Mouse (Mus musculus) liver, embryonic 12.5 days (tissue): ENCODE data around the gene Apba2. TPM values are rescaled to one million over a fixed set of nuclear protein-coding genes. Genes with fewer than 3 reads are reported as not detected.
A peak's percentile ranks its signal among the peaks of the same experiment; 100 is the strongest.

Experiments used
- ATAC-seq: fragments of 200-750 bp; cut with Nextera tagmentation; 2 replicates; pipeline ENCODE4 v1.8.0; 2017; ENCODE audit warnings: moderate number of reproducible peaks, mild to moderate bottlenecking, moderate library complexity
- H3K27ac ChIP-seq: fragments of 300-500 bp; sonication (generic); 2 replicates; pipeline ENCODE4 v1.5.1; 2016; ENCODE audit warnings: mild to moderate bottlenecking
- H3K27me3 ChIP-seq: fragments of 300-500 bp; sonication (generic); replicated peaks from 2 replicates; pipeline ENCODE4 v1.6.1; 2016; ENCODE audit warnings: mild to moderate bottlenecking, moderate library complexity
- H3K36me3 ChIP-seq: fragments of 300-500 bp; sonication (generic); 2 replicates; pipeline ENCODE4 v1.6.1; 2016; ENCODE audit warnings: mild to moderate bottlenecking, moderate library complexity
- H3K4me1 ChIP-seq: fragments of 300-500 bp; sonication (generic); 2 replicates; pipeline ENCODE4 v1.6.1; 2016
- H3K4me2 ChIP-seq: fragments of 300-500 bp; sonication (generic); 2 replicates; pipeline ENCODE4 v1.6.1; 2016; ENCODE audit warnings: mild to moderate bottlenecking, moderate library complexity
- H3K4me3 ChIP-seq: fragments of 300-500 bp; sonication (generic); 2 replicates; pipeline ENCODE4 v1.5.1; 2016; ENCODE audit warnings: mild to moderate bottlenecking, moderate library complexity
- H3K9ac ChIP-seq: fragments of 300-500 bp; sonication (generic); 2 replicates; pipeline ENCODE4 v1.6.1; 2016; ENCODE audit warnings: mild to moderate bottlenecking, moderate library complexity
- H3K9me3 ChIP-seq: fragments of 300-500 bp; sonication (generic); replicated peaks from 2 replicates; pipeline ENCODE4 v1.6.1; 2016; ENCODE audit warnings: mild to moderate bottlenecking, moderate library complexity
- WGBS: fragments of 180-500 bp; shearing (Covaris S2); methylation state at CpG from one replicate; pipeline ENCODE4 v1.1.7; 2016; ENCODE audit not compliant: insufficient replicate concordance; 5-methylcytosine and 5-hydroxymethylcytosine counted together
- polyA plus RNA-seq: library from polyadenylated mRNA; unstranded; fragments of >200 nt; fragmentation: Nextera tagmentation; extraction: Ambion mirVana; gene quantifications from 2 replicates; pipeline ENCODE4 v1.2.1, GENCODE M21; 2016

Apba2 gene
- polyA plus RNA-seq, 1 experiment from 2014 or later: 0.18 TPM

DNA sequence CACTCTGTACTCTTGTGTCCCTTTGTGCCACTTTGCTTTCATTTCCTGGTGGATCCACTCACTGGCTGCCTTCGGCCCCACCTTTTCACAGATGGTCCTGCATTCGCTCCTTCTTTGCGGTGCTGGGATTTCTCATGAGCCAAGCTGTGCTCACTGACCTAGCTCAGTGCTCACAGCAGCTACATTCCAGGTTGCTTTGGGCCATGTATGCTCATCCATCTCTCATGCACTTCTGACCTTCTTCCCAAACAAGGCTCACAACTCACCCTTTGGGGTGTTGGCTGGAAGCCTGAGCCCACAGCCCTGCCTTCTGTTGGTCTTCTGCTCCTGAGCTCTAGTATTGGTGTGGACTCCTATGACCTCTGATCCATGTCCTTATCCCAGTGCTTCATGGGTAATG lies 139.1 kb downstream of the Apba2 start:
- no peak for ATAC-seq
- H3K9me3 ChIP-seq: no peaks in the 10 kb centered on the region
- H3K9ac ChIP-seq: no peak overlapping the region
- no peak overlapping the region for H3K4me3 ChIP-seq
- H3K27ac ChIP-seq: no peak overlapping the region
- no peak overlapping the region for H3K4me2 ChIP-seq
- no peaks in the 10 kb centered on the region for H3K36me3 ChIP-seq
- WGBS: 68% methylated on average over 3 of the region's 3 CpGs
- H3K27me3 ChIP-seq: no peaks in the 10 kb centered on the region
- H3K4me1 ChIP-seq: no peaks in the 10 kb centered on the region

DNA sequence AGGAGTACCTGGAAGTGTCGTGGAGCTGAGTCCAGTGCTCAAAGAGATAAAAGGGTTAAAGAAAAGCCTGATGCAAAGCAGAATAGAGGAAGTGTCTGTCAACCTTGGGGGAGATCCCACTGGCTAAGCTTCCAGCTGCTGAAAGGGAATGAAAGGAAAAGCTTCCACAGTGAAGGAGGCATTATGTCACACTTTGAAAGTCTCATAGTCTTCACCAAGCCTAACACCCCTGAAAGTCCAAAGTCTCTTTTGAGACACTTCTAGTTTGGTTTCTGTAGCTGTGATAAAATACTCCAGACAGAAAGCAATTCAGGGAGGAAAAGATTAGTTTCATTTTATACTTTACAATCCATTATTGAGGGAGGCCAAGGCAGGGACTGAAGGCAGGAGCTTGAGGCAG lies 141.4 kb downstream of the Apba2 start:
- no peak overlapping the region for H3K4me2 ChIP-seq
- H3K36me3 ChIP-seq: no peaks in the 10 kb centered on the region
- no peaks in the 10 kb centered on the region for H3K9me3 ChIP-seq
- H3K27ac ChIP-seq: no peak overlapping the region
- ATAC-seq: no peak
- WGBS: 35% methylated on average over 1 of the region's 1 CpGs
- H3K4me1 ChIP-seq: no peaks in the 10 kb centered on the region
- H3K9ac ChIP-seq: no peak overlapping the region
- H3K27me3 ChIP-seq: no peaks in the 10 kb centered on the region
- H3K4me3 ChIP-seq: no peak overlapping the region

DNA sequence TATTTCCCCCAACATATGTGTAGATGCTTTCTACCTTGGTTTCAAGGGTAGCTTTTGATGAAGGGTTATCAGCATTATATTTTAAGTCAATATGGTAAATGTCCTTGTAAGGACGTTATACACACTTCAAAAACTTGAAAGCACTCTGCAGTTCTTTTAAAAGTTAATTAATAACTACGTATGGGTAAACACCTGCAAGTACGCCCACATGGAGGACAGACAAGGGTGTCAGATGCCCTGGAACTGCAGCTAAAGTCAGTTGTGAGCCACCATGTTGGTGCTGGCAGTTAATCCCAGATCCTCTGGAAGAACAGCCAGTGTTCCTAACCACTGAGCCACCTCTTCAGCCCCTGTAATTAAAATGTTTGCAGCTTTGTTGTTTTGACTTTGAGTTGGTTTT lies 144.0 kb downstream of the Apba2 start:
- H3K9me3 ChIP-seq: 0 out of 2 replicates have a peak, but pooled peaks cover 3% of the 10 kb centered on the region
- no peak overlapping the region for H3K4me2 ChIP-seq
- WGBS: 57% methylated on average over 3 of the region's 3 CpGs
- no peak for ATAC-seq
- H3K4me1 ChIP-seq: no peaks in the 10 kb centered on the region
- H3K27me3 ChIP-seq: no peaks in the 10 kb centered on the region
- no peak overlapping the region for H3K27ac ChIP-seq
- no peak overlapping the region for H3K4me3 ChIP-seq
- no peak overlapping the region for H3K9ac ChIP-seq
- H3K36me3 ChIP-seq: no peaks in the 10 kb centered on the region

GRCm38 (mm10) chr7:64646046-64646445 lies 144.5 kb downstream of the Apba2 start:
- H3K4me2 ChIP-seq: no peak overlapping the region
- no peaks in the 10 kb centered on the region for H3K27me3 ChIP-seq
- WGBS: 69% methylated on average over 6 of the region's 6 CpGs
- H3K9ac ChIP-seq: no peak overlapping the region
- H3K9me3 ChIP-seq: 0 out of 2 replicates have a peak, but pooled peaks cover 3% of the 10 kb centered on the region
- H3K4me3 ChIP-seq: no peak overlapping the region
- no peak for ATAC-seq
- no peak overlapping the region for H3K27ac ChIP-seq
- no peaks in the 10 kb centered on the region for H3K4me1 ChIP-seq
- H3K36me3 ChIP-seq: no peaks in the 10 kb centered on the region

DNA sequence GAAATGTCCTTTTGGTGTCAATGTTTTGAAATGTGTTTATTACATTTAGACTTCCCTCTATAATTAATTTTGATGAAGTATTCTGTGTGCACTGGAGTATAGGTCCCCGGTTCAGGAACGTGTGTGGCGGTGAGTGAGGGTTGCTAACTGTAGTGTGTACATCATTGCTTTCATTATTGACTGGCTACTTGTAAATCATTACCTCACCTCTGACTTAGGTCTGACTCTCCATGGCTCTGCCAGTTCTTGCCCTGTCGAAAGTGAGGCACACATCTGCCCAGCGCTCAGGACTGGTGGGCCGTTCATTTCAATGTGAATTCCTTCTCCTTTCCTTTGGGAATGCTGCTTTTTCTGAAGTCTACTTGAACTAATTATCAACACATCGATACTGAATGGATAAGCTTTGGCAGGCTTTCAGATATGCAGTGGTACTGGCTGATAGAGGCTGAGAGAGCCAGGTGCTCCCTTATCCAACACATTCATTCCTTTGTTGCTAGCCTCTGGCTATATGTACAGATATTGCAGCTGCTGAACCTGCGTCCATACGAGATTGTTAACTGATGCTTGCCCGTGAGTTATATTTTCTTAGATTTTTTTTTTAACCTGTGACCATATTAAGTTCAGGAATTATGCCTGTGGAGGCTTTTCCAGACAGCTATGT lies 147.6 kb downstream of the Apba2 start:
- H3K4me1 ChIP-seq: no peaks in the 10 kb centered on the region
- no peaks in the 10 kb centered on the region for H3K27me3 ChIP-seq
- no peak overlapping the region for H3K27ac ChIP-seq
- peak; percentile 63; the same call in 1 of the 2 replicates for ATAC-seq
- 0 out of 2 replicates have a peak, but pooled peaks cover 3% of the 10 kb centered on the region for H3K9me3 ChIP-seq
- H3K4me3 ChIP-seq: no peak overlapping the region
- no peak overlapping the region for H3K4me2 ChIP-seq
- no peaks in the 10 kb centered on the region for H3K36me3 ChIP-seq
- no peak overlapping the region for H3K9ac ChIP-seq
- WGBS: 69% methylated on average over 10 of the region's 10 CpGs

- Histone ChIP-seq H3K27me3 (no peaks in the 10 kb centered on the region), H3K4me3 (no peak overlapping the region), H3K9me3 (0 out of 2 replicates have a peak, but pooled peaks cover 3% of the 10 kb centered on the region), H3K9ac (no peak overlapping the region), H3K4me1 (no peaks in the 10 kb centered on the region), H3K4me2 (no peak overlapping the region), H3K36me3 (no peaks in the 10 kb centered on the region), H3K27ac (no peak overlapping the region)
- no peak for ATAC-seq
- 53% methylated on average over 3 of the region's 3 CpGs for WGBS
These were observed 150.5 kb downstream of the Apba2 start for GRCm38 (mm10) chr7:64651963-64652362.

- no peak overlapping the region for H3K4me3 ChIP-seq
- no peaks in the 10 kb centered on the region for H3K27me3 ChIP-seq
- no peaks in the 10 kb centered on the region for H3K36me3 ChIP-seq
- no peak overlapping the region for H3K27ac ChIP-seq
- no peak for ATAC-seq
- H3K9me3 ChIP-seq: no peaks in the 10 kb centered on the region
- no peak overlapping the region for H3K9ac ChIP-seq
- no peak overlapping the region for H3K4me2 ChIP-seq
- no peaks in the 10 kb centered on the region for H3K4me1 ChIP-seq
- WGBS: 38% methylated on average over 7 of the region's 7 CpGs
These were observed 155.3 kb downstream of the Apba2 start for GRCm38 (mm10) chr7:64656787-64657186.

GRCm38 (mm10) chr7:64658914-64659313 lies 157.4 kb downstream of the Apba2 start:
- no peak overlapping the region for H3K9ac ChIP-seq
- H3K4me3 ChIP-seq: no peak overlapping the region
- H3K27ac ChIP-seq: no peak overlapping the region
- H3K27me3 ChIP-seq: no peaks in the 10 kb centered on the region
- 70% methylated on average over 4 of the region's 4 CpGs for WGBS
- H3K4me2 ChIP-seq: no peak overlapping the region
- H3K9me3 ChIP-seq: no peaks in the 10 kb centered on the region
- ATAC-seq: no peak
- H3K4me1 ChIP-seq: no peaks in the 10 kb centered on the region
- no peaks in the 10 kb centered on the region for H3K36me3 ChIP-seq

GRCm38 (mm10) chr7:64659328-64659727 lies 157.8 kb downstream of the Apba2 start:
- H3K36me3 ChIP-seq: no peaks in the 10 kb centered on the region
- WGBS: 52% methylated on average over 8 of the region's 8 CpGs
- no peak for ATAC-seq
- no peak overlapping the region for H3K4me3 ChIP-seq
- no peaks in the 10 kb centered on the region for H3K9me3 ChIP-seq
- no peak overlapping the region for H3K4me2 ChIP-seq
- H3K27me3 ChIP-seq: no peaks in the 10 kb centered on the region
- no peaks in the 10 kb centered on the region for H3K4me1 ChIP-seq
- no peak overlapping the region for H3K27ac ChIP-seq
- H3K9ac ChIP-seq: no peak overlapping the region

DNA sequence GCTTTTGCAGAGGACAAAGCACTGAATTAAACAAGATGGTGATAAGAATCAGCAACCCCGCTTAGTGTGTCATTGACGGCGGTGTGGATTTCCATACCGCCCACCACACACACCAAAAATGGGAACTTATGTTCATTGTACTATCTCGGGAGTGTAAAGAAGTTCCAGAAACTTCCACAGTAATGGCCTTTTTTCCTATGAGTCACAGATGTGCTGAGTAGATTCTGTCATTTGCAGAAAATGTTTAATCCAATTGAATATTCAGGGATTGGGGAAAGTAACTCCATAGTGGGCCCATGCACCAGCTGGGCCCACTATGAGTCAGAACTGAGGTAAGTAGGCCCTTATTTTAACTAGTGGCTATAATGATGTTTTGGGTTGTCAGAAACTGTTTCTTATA lies 161.0 kb downstream of the Apba2 start:
- Histone ChIP-seq H3K4me1 (no peaks in the 10 kb centered on the region), H3K4me3 (no peak overlapping the region), H3K27me3 (no peaks in the 10 kb centered on the region), H3K9ac (no peak overlapping the region), H3K36me3 (no peaks in the 10 kb centered on the region), H3K9me3 (0 out of 2 replicates have a peak, but pooled peaks cover 5% of the 10 kb centered on the region), H3K27ac (no peak overlapping the region), H3K4me2 (no peak overlapping the region)
- ATAC-seq: no peak
- WGBS: 77% methylated on average over 5 of the region's 5 CpGs

DNA sequence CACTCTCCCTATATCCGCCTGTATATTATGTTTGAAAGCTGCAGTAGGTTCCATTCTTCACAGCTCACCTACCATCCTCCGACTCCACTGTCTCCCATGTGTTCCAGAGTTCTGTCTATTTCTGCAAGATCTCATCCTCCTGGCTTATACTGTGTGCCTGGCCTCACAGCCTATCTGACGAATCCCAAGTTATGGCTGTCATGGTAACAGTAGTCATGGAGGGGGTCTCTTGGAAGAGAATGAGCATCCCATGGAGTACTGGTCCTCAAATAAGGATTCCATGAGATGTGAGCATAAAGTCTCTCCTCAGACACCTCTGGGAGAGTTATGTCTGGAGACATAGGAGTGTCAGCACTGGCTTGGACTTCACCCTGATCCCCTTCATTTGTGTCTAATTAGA lies 162.1 kb downstream of the Apba2 start:
- Histone ChIP-seq H3K4me2 (no peak overlapping the region), H3K36me3 (no peaks in the 10 kb centered on the region), H3K4me3 (no peak overlapping the region), H3K9me3 (0 out of 2 replicates have a peak, but pooled peaks cover 5% of the 10 kb centered on the region), H3K4me1 (no peaks in the 10 kb centered on the region), H3K27me3 (no peaks in the 10 kb centered on the region), H3K27ac (no peak overlapping the region), H3K9ac (no peak overlapping the region)
- ATAC-seq: no peak
- WGBS: 59% methylated on average over 3 of the region's 3 CpGs

- 48% methylated on average over 7 of the region's 7 CpGs for WGBS
- 0 out of 2 replicates have a peak, but pooled peaks cover 6% of the 10 kb centered on the region for H3K9me3 ChIP-seq
- H3K9ac ChIP-seq: no peak overlapping the region
- H3K27ac ChIP-seq: no peak overlapping the region
- ATAC-seq: no peak
- no peak overlapping the region for H3K4me3 ChIP-seq
- H3K36me3 ChIP-seq: no peaks in the 10 kb centered on the region
- no peaks in the 10 kb centered on the region for H3K27me3 ChIP-seq
- no peaks in the 10 kb centered on the region for H3K4me1 ChIP-seq
- no peak overlapping the region for H3K4me2 ChIP-seq
These were observed 163.6 kb downstream of the Apba2 start for GRCm38 (mm10) chr7:64665120-64665519.
